Mouse (Mus musculus): ENCODE data around the gene Hrh3.
A peak's percentile ranks its signal among the peaks of the same experiment; 100 is the strongest.

The Hrh3 gene

GRCm38 (mm10) chr2:180053001-180053400 is 51.3 kb downstream of the Hrh3 start:
- no peak for DNase-seq

- no peak for DNase-seq
These were observed 52.1 kb downstream of the Hrh3 start for GRCm38 (mm10) chr2:180051986-180052733.

- peak; percentile 91 for DNase-seq
These were observed 53.3 kb downstream of the Hrh3 start for GRCm38 (mm10) chr2:180050986-180051385.

All from cerebellum, adult 8-10 months (tissue).